Mouse (Mus musculus): ENCODE data around the gene Slc29a4. TPM values are rescaled to one million over a fixed set of nuclear protein-coding genes. Genes with fewer than 3 reads are reported as not detected.
A peak's percentile ranks its signal among the peaks of the same experiment; 100 is the strongest.

Slc29a4 gene
- 77.3 and 77.9 TPM in 2 replicates for polyA plus RNA-seq (2015; fragmentation: Nextera tagmentation; extraction: Ambion mirVana)

- no peaks in the 10 kb centered on the region for H3K9me3 ChIP-seq
- no peak within 1 kb of the TSS for H3K9ac ChIP-seq
- H3K27me3 ChIP-seq, result 0 out of 2 replicates have a peak, but pooled peaks cover 3% of the 10 kb centered on the region
- H3K4me1 ChIP-seq (replicated peaks), result peaks cover 28% of the 10 kb centered on the region
- ATAC-seq (ENCODE audit: low FRiP score), result no peak
- no peak within 1 kb of the TSS for H3K4me2 ChIP-seq
- H3K36me3 ChIP-seq, result no peaks in the 10 kb centered on the region
- no peak within 1 kb of the TSS for H3K4me3 ChIP-seq
- H3K27ac ChIP-seq, result peak within 1 kb of the TSS; percentile 46; the same call in 1 of the 2 replicates
- WGBS, result 51% methylated on average over 14 of the region's 14 CpGs
Measured at GRCm38 (mm10) chr5:142692248-142692647, at the start of gene Slc29a4. TSS of gene Slc29a4 (plus strand) at chr5:142692512.

- no peak overlapping the region for H3K4me3 ChIP-seq
- H3K27me3 ChIP-seq, result no peaks in the 10 kb centered on the region
- 75% methylated on average over 7 of the region's 7 CpGs for WGBS
- H3K4me2 ChIP-seq, result no peak overlapping the region
- peaks cover 38% of the 10 kb centered on the region for H3K4me1 ChIP-seq (replicated peaks)
- no peaks in the 10 kb centered on the region for H3K9me3 ChIP-seq
- no peak overlapping the region for H3K9ac ChIP-seq
- no peak for ATAC-seq (ENCODE audit: low FRiP score)
- H3K36me3 ChIP-seq, result peaks cover 21% of the 10 kb centered on the region
- H3K27ac ChIP-seq, result 0 out of 2 replicates have a peak overlapping the region, but pooled peaks have one; percentile 3
Measured at GRCm38 (mm10) chr5:142648162-142648561, 44.1 kb upstream of the Slc29a4 start.

- Histone ChIP-seq H3K27ac (peak overlapping the region; percentile 36; the same call in 1 of the 2 replicates), H3K27me3 (no peaks in the 10 kb centered on the region), H3K4me2 (no peak overlapping the region), H3K36me3 (peaks cover 14% of the 10 kb centered on the region), H3K9ac (peak overlapping the region; percentile 29; the same call in 1 of the 2 replicates), H3K9me3 (no peaks in the 10 kb centered on the region), H3K4me3 (no peak overlapping the region), H3K4me1 (replicated peaks) (peaks cover 38% of the 10 kb centered on the region)
- 88% methylated on average over 4 of the region's 4 CpGs for WGBS
- no peak for ATAC-seq (ENCODE audit: low FRiP score)
Measured at GRCm38 (mm10) chr5:142649460-142650050, 42.8 kb upstream of the Slc29a4 start.

GRCm38 (mm10) chr5:142650390-142650789 lies 41.9 kb upstream of the Slc29a4 start:
- peak overlapping the region; percentile 36 for H3K27ac ChIP-seq

GRCm38 (mm10) chr5:142650794-142651497 lies 41.4 kb upstream of the Slc29a4 start:
- H3K9ac ChIP-seq, result 0 out of 2 replicates have a peak overlapping the region, but pooled peaks have one; percentile 19
- no peak for ATAC-seq (ENCODE audit: low FRiP score)
- WGBS, result 72% methylated on average over 6 of the region's 6 CpGs

More at GRCm38 (mm10) chr5:142650390-142650789, 41.9 kb upstream of the Slc29a4 start:
- Histone ChIP-seq H3K27me3 (no peaks in the 10 kb centered on the region), H3K9me3 (no peaks in the 10 kb centered on the region), H3K9ac (peak overlapping the region; percentile 29; the same call in 1 of the 2 replicates), H3K4me3 (no peak overlapping the region), H3K36me3 (peaks cover 12% of the 10 kb centered on the region; the same call in 1 of the 2 replicates), H3K4me1 (replicated peaks) (peaks cover 38% of the 10 kb centered on the region), H3K4me2 (no peak overlapping the region)
- WGBS, result 33% methylated on average over 3 of the region's 3 CpGs
- no peak for ATAC-seq (ENCODE audit: low FRiP score)

GRCm38 (mm10) chr5:142652266-142652665 lies 40.0 kb upstream of the Slc29a4 start:
- Histone ChIP-seq H3K9ac (no peak overlapping the region), H3K27me3 (no peaks in the 10 kb centered on the region), H3K36me3 (peaks cover 25% of the 10 kb centered on the region), H3K9me3 (no peaks in the 10 kb centered on the region), H3K27ac (no peak overlapping the region), H3K4me2 (no peak overlapping the region), H3K4me3 (no peak overlapping the region), H3K4me1 (replicated peaks) (peaks cover 38% of the 10 kb centered on the region)
- no peak for ATAC-seq (ENCODE audit: low FRiP score)
- WGBS, result 80% methylated on average over 4 of the region's 4 CpGs

More at GRCm38 (mm10) chr5:142650794-142651497, 41.4 kb upstream of the Slc29a4 start:
- Histone ChIP-seq H3K4me3 (no peak overlapping the region), H3K4me2 (no peak overlapping the region), H3K36me3 (peaks cover 17% of the 10 kb centered on the region), H3K9me3 (no peaks in the 10 kb centered on the region), H3K27ac (peak overlapping the region; percentile 52), H3K4me1 (replicated peaks) (peaks cover 38% of the 10 kb centered on the region), H3K27me3 (no peaks in the 10 kb centered on the region)

GRCm38 (mm10) chr5:142660656-142661434 lies 31.5 kb upstream of the Slc29a4 start:
- Histone ChIP-seq H3K9me3 (no peaks in the 10 kb centered on the region), H3K4me1 (replicated peaks) (no peaks in the 10 kb centered on the region), H3K36me3 (peaks cover 97% of the 10 kb centered on the region), H3K9ac (no peak overlapping the region), H3K27me3 (no peaks in the 10 kb centered on the region), H3K4me3 (no peak overlapping the region), H3K4me2 (no peak overlapping the region), H3K27ac (no peak overlapping the region)
- no peak for ATAC-seq (ENCODE audit: low FRiP score)
- WGBS, result 85% methylated on average over 7 of the region's 7 CpGs

- H3K27ac ChIP-seq, result no peak overlapping the region
- no peaks in the 10 kb centered on the region for H3K27me3 ChIP-seq
- 0 out of 2 replicates have a peak, but pooled peaks cover 5% of the 10 kb centered on the region for H3K4me1 ChIP-seq (replicated peaks)
- no peak overlapping the region for H3K4me3 ChIP-seq
- no peaks in the 10 kb centered on the region for H3K9me3 ChIP-seq
- H3K9ac ChIP-seq, result no peak overlapping the region
- H3K36me3 ChIP-seq, result peaks cover 82% of the 10 kb centered on the region
- ATAC-seq (ENCODE audit: low FRiP score), result no peak
- no peak overlapping the region for H3K4me2 ChIP-seq
- 34% methylated on average over 3 of the region's 3 CpGs for WGBS
Measured at GRCm38 (mm10) chr5:142667921-142668320, 24.4 kb upstream of the Slc29a4 start.

- Histone ChIP-seq H3K9ac (0 out of 2 replicates have a peak overlapping the region, but pooled peaks have one; percentile 5), H3K4me1 (replicated peaks) (peaks cover 11% of the 10 kb centered on the region; the same call in 1 of the 2 replicates), H3K9me3 (no peaks in the 10 kb centered on the region), H3K27me3 (no peaks in the 10 kb centered on the region), H3K4me2 (no peak overlapping the region), H3K27ac (no peak overlapping the region), H3K36me3 (peaks cover 74% of the 10 kb centered on the region), H3K4me3 (no peak overlapping the region)
- 88% methylated on average over 11 of the region's 11 CpGs for WGBS
- no peak for ATAC-seq (ENCODE audit: low FRiP score)
Measured at GRCm38 (mm10) chr5:142668556-142669263, 23.6 kb upstream of the Slc29a4 start.

GRCm38 (mm10) chr5:142669726-142670125 lies 22.6 kb upstream of the Slc29a4 start:
- Histone ChIP-seq H3K9me3 (no peaks in the 10 kb centered on the region), H3K36me3 (peaks cover 64% of the 10 kb centered on the region), H3K9ac (no peak overlapping the region; the same call in 1 of the 2 replicates), H3K4me1 (replicated peaks) (peaks cover 17% of the 10 kb centered on the region; the same call in 1 of the 2 replicates), H3K27me3 (no peaks in the 10 kb centered on the region), H3K4me2 (no peak overlapping the region), H3K27ac (no peak overlapping the region), H3K4me3 (no peak overlapping the region)
- ATAC-seq (ENCODE audit: low FRiP score), result no peak
- 83% methylated on average over 7 of the region's 7 CpGs for WGBS

- no peak for ATAC-seq (ENCODE audit: low FRiP score)
- Histone ChIP-seq H3K27ac (0 out of 2 replicates have a peak overlapping the region, but pooled peaks have one; percentile 9), H3K4me1 (replicated peaks) (peaks cover 17% of the 10 kb centered on the region; the same call in 1 of the 2 replicates), H3K4me3 (no peak overlapping the region), H3K4me2 (no peak overlapping the region), H3K9ac (0 out of 2 replicates have a peak overlapping the region, but pooled peaks have one; percentile 20), H3K9me3 (no peaks in the 10 kb centered on the region), H3K27me3 (no peaks in the 10 kb centered on the region), H3K36me3 (peaks cover 31% of the 10 kb centered on the region)
- 20% methylated on average over 5 of the region's 5 CpGs for WGBS
Measured at GRCm38 (mm10) chr5:142673082-142673481, 19.2 kb upstream of the Slc29a4 start.

All from hindbrain, embryonic 13.5 days (tissue).